Mouse (Mus musculus): ENCODE results near the gene Syndig1l. TPM values are rescaled to one million over a fixed set of nuclear protein-coding genes. Genes with fewer than 3 reads are reported as not detected.

Gene Syndig1l
- polyA plus RNA-seq, 1 experiment, result not detected

DNA sequence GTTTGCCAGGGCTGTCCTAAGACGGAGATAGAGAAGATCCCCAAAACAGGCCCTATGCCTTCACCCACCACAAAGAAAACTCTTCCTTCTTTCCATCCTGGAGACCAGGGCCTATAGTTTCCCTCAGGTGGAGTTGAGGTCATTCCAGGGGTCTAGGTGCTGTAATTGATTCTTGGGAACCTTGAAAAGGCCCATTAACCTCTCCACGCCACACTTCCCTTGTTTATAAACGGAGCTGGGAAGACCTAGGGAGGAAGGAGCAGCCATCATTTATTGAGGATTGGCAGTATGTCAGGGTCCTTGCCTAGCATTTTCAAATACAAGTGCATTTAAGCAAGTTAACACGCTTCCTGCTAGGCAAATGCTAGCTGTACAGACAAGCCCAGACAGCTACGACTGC lies 28.8 kb upstream of the Syndig1l start:
- Histone ChIP-seq H3K4me3 (ENCODE audit: low read depth, low read length) (no peak overlapping the region), H3K27ac (ENCODE audit: insufficient read depth, low read length) (no peak overlapping the region), H3K9me3 (replicated peaks; ENCODE audit: control insufficient read depth, insufficient read depth, low read length, poor library complexity, severe bottlenecking) (no peaks in the 10 kb centered on the region), H3K4me1 (ENCODE audit: control insufficient read depth, insufficient read depth, low read length) (no peaks in the 10 kb centered on the region), H3K9ac (ENCODE audit: low read depth, poor library complexity, severe bottlenecking) (no peak overlapping the region), H3K27me3 (ENCODE audit: control insufficient read depth, insufficient read depth, low read length, poor library complexity, severe bottlenecking) (no peaks in the 10 kb centered on the region), H3K36me3 (ENCODE audit: control insufficient read depth, insufficient read depth, low read length, poor library complexity, severe bottlenecking) (no peaks in the 10 kb centered on the region)
- TF ChIP-seq POLR2A (IDR thresholded peaks at IDR 0.05; ENCODE audit: insufficient read depth, low read length) (no peak), CTCF (IDR thresholded peaks at IDR 0.05; ENCODE audit: low read depth, low read length) (no peak), EP300 (IDR thresholded peaks at IDR 0.05; ENCODE audit: insufficient read depth, low read depth, low read length) (no peak)

DNA sequence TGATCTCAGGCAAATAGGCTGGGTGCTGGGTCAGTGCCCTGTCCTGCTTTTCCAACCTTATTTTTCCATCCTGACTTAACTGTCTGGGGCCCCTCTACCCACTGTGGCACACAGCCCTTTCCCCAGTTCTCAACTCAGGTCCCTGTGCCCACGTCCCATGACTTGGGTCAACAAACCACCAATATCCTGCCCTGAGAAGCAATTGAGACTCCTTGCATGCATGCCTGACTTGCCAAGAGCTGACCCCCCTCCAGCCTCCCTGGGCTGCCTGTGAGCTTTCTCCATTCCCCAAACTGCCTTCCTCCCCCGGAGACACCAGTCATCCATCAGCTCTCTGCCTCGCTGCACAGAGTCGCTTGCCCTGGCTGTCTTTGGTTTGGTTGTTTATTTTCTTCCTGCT lies 28.4 kb upstream of the Syndig1l start:
- H3K27ac ChIP-seq (ENCODE audit: insufficient read depth, low read length), result no peak overlapping the region
- TF ChIP-seq CTCF (IDR thresholded peaks at IDR 0.05; ENCODE audit: low read depth, low read length), result no peak

DNA sequence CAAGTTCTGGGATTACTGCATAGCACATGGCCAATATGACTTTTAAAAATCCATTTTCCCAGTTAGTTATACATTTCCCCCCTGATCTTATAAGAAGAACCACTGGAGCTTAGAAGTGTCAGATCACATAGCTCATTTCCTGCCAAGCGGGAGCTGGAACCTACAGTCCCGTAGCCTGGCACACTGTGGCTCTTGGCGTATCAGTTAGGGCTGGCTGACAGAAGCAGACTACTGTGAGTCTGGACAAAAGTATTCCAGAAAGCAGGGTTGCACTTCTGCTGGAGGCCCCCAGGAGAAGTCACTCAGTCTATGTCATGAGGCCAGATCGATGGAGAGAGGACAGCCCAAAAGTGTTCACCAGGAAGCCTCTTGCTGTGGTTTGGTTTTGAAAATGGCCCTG lies 27.8 kb upstream of the Syndig1l start:
- H3K9ac ChIP-seq (ENCODE audit: low read depth, poor library complexity, severe bottlenecking), result no peak overlapping the region
- H3K4me1 ChIP-seq (ENCODE audit: control insufficient read depth, insufficient read depth, low read length), result no peaks in the 10 kb centered on the region
- H3K27me3 ChIP-seq (ENCODE audit: control insufficient read depth, insufficient read depth, low read length, poor library complexity, severe bottlenecking), result no peaks in the 10 kb centered on the region
- no peak overlapping the region for H3K4me3 ChIP-seq (ENCODE audit: low read depth, low read length)
- H3K9me3 ChIP-seq (replicated peaks; ENCODE audit: control insufficient read depth, insufficient read depth, low read length, poor library complexity, severe bottlenecking), result no peaks in the 10 kb centered on the region
- no peak overlapping the region for H3K27ac ChIP-seq (ENCODE audit: insufficient read depth, low read length)
- TF ChIP-seq POLR2A (IDR thresholded peaks at IDR 0.05; ENCODE audit: insufficient read depth, low read length), result no peak
- TF ChIP-seq CTCF (IDR thresholded peaks at IDR 0.05; ENCODE audit: low read depth, low read length), result no peak
- TF ChIP-seq EP300 (IDR thresholded peaks at IDR 0.05; ENCODE audit: insufficient read depth, low read depth, low read length), result no peak
- H3K36me3 ChIP-seq (ENCODE audit: control insufficient read depth, insufficient read depth, low read length, poor library complexity, severe bottlenecking), result no peaks in the 10 kb centered on the region

More for the DNA sequence above, 28.4 kb upstream of the Syndig1l start:
- H3K27me3 ChIP-seq (ENCODE audit: control insufficient read depth, insufficient read depth, low read length, poor library complexity, severe bottlenecking), result no peaks in the 10 kb centered on the region
- H3K9me3 ChIP-seq (replicated peaks; ENCODE audit: control insufficient read depth, insufficient read depth, low read length, poor library complexity, severe bottlenecking), result no peaks in the 10 kb centered on the region
- H3K36me3 ChIP-seq (ENCODE audit: control insufficient read depth, insufficient read depth, low read length, poor library complexity, severe bottlenecking), result no peaks in the 10 kb centered on the region
- no peak overlapping the region for H3K9ac ChIP-seq (ENCODE audit: low read depth, poor library complexity, severe bottlenecking)
- no peak overlapping the region for H3K4me3 ChIP-seq (ENCODE audit: low read depth, low read length)
- H3K4me1 ChIP-seq (ENCODE audit: control insufficient read depth, insufficient read depth, low read length), result no peaks in the 10 kb centered on the region

DNA sequence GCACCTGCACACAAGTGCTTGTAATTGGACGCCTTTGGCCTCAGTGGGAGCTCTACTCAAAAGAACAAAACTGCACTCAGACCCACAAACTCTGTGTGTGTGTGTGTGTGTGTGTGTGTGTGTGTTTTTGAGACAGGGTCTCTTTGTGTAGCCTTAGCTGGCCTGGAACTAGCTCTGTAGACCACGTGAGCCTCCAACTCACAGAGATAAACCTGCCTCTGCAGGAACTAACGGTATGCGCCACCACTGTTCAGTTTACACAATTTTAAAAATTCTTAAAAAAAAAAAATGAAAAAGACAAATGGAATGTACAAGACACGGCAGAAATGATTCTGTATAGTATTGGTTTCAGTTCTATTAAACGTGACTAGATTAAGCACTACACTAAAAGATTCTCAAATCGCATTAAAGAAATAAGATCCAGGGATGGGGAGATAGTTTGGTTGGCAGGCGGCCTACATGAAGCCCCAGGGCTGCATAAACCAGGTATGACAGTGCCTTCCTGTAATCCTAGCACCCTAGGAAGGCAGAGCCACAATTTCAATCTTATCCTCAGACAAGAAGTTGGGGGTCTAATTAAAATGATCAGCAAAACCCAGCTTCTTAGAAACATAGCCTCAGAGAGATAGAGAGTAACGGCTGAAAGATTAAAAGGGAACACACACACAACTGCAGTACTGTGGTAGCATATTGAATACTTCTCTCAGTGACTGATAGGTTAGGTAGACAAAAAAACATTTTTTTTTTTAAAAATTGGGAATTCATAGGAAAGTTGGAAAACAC lies 20.0 kb upstream of the Syndig1l start:
- Histone ChIP-seq H3K27ac (ENCODE audit: insufficient read depth, low read length) (no peak overlapping the region), H3K27me3 (ENCODE audit: control insufficient read depth, insufficient read depth, low read length, poor library complexity, severe bottlenecking) (no peaks in the 10 kb centered on the region), H3K4me3 (ENCODE audit: low read depth, low read length) (no peak overlapping the region), H3K9me3 (replicated peaks; ENCODE audit: control insufficient read depth, insufficient read depth, low read length, poor library complexity, severe bottlenecking) (no peaks in the 10 kb centered on the region), H3K36me3 (ENCODE audit: control insufficient read depth, insufficient read depth, low read length, poor library complexity, severe bottlenecking) (no peaks in the 10 kb centered on the region), H3K4me1 (ENCODE audit: control insufficient read depth, insufficient read depth, low read length) (no peaks in the 10 kb centered on the region), H3K9ac (ENCODE audit: low read depth, poor library complexity, severe bottlenecking) (no peak overlapping the region)
- no peak for TF ChIP-seq CTCF (IDR thresholded peaks at IDR 0.05; ENCODE audit: low read depth, low read length)
- no peak for TF ChIP-seq EP300 (IDR thresholded peaks at IDR 0.05; ENCODE audit: insufficient read depth, low read depth, low read length)
- TF ChIP-seq POLR2A (IDR thresholded peaks at IDR 0.05; ENCODE audit: insufficient read depth, low read length), result no peak

DNA sequence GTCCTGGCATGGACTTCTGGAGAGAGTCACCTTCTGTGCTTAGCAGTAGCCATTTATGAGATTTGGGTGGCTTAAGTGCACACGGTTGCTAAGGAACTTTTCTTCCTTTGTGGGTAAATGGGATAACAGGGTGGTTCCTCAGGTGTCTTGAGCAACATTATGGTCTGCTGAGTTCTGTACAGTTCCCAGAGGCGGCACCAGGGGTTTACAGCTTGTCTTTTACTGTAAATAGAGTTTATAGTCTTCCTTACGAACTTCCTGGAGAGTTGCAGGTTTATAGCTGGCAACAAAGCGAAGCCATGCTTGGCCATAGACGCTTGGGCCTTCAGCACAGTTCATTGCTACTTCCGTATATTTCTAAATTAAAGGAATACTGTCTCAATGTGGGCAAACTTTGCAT lies 15.9 kb upstream of the Syndig1l start:
- H3K27me3 ChIP-seq (ENCODE audit: control insufficient read depth, insufficient read depth, low read length, poor library complexity, severe bottlenecking), result no peaks in the 10 kb centered on the region
- TF ChIP-seq CTCF (IDR thresholded peaks at IDR 0.05; ENCODE audit: low read depth, low read length), result no peak
- TF ChIP-seq POLR2A (IDR thresholded peaks at IDR 0.05; ENCODE audit: insufficient read depth, low read length), result no peak
- no peak for TF ChIP-seq EP300 (IDR thresholded peaks at IDR 0.05; ENCODE audit: insufficient read depth, low read depth, low read length)
- H3K36me3 ChIP-seq (ENCODE audit: control insufficient read depth, insufficient read depth, low read length, poor library complexity, severe bottlenecking), result no peaks in the 10 kb centered on the region
- H3K27ac ChIP-seq (ENCODE audit: insufficient read depth, low read length), result no peak overlapping the region
- no peaks in the 10 kb centered on the region for H3K4me1 ChIP-seq (ENCODE audit: control insufficient read depth, insufficient read depth, low read length)
- no peak overlapping the region for H3K9ac ChIP-seq (ENCODE audit: low read depth, poor library complexity, severe bottlenecking)
- no peak overlapping the region for H3K4me3 ChIP-seq (ENCODE audit: low read depth, low read length)
- H3K9me3 ChIP-seq (replicated peaks; ENCODE audit: control insufficient read depth, insufficient read depth, low read length, poor library complexity, severe bottlenecking), result no peaks in the 10 kb centered on the region

DNA sequence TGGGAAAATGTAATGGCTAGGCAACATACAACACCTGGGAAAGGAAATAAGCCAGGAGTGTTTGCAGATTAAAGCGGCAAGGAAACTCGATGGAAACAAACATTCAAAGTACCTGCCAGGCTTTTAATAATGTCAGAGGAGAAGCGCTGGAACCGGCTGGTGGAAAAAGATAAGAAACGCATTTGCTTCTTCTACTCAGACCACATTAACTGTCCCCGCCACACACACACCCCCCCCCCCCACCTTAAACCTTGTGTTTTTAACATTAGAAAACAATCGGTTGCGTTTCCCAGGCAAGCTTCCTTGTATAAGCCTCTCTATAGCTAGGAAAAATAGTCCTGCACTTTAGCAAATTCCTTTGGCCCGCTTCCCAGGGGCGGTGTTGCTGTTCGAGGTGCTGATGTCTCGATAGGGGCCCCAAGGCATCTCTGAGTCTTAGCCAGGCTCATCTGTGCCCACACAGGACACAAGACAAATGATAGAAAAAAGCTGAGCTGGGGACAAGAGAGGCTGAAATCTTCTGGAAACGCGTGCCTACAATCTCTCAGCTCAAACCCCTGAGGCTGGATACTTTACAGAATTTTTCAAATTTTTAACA lies 11.3 kb upstream of the Syndig1l start:
- H3K36me3 ChIP-seq (ENCODE audit: control insufficient read depth, insufficient read depth, low read length, poor library complexity, severe bottlenecking), result no peaks in the 10 kb centered on the region
- TF ChIP-seq POLR2A (IDR thresholded peaks at IDR 0.05; ENCODE audit: insufficient read depth, low read length), result no peak
- TF ChIP-seq CTCF (IDR thresholded peaks at IDR 0.05; ENCODE audit: low read depth, low read length), result no peak
- TF ChIP-seq EP300 (IDR thresholded peaks at IDR 0.05; ENCODE audit: insufficient read depth, low read depth, low read length), result no peak

More for the DNA sequence above, 11.3 kb upstream of the Syndig1l start:
- H3K9me3 ChIP-seq (replicated peaks; ENCODE audit: control insufficient read depth, insufficient read depth, low read length, poor library complexity, severe bottlenecking), result no peaks in the 10 kb centered on the region
- no peak overlapping the region for H3K27ac ChIP-seq (ENCODE audit: insufficient read depth, low read length)
- no peaks in the 10 kb centered on the region for H3K27me3 ChIP-seq (ENCODE audit: control insufficient read depth, insufficient read depth, low read length, poor library complexity, severe bottlenecking)
- H3K4me1 ChIP-seq (ENCODE audit: control insufficient read depth, insufficient read depth, low read length), result no peaks in the 10 kb centered on the region
- no peak overlapping the region for H3K4me3 ChIP-seq (ENCODE audit: low read depth, low read length)
- H3K9ac ChIP-seq (ENCODE audit: low read depth, poor library complexity, severe bottlenecking), result no peak overlapping the region

Data from ES-Bruce4 (cell line).